Mouse (Mus musculus): ENCODE measurements around the gene Thnsl2. TPM values are rescaled to one million over a fixed set of nuclear protein-coding genes. Genes with fewer than 3 reads are reported as not detected.
A peak's percentile ranks its signal among the peaks of the same experiment; 100 is the strongest.

The Thnsl2 gene
- total RNA-seq (2018; cell fraction: chromatin; rRNA removed) = 1 to 10 TPM in 2 of 26 experiments, under 1 TPM in 7, not detected in 17; 0.40 to 2.8 (median 0.55) TPM
- under 1 TPM; 0.15 to 0.90 (median 0.44) TPM for total RNA-seq (2018; cell fraction: cytosol; rRNA removed)
- total RNA-seq (2018; cell fraction: nucleus; rRNA removed) = 1 to 10 TPM in 2 of 26 experiments, under 1 TPM in 9, not detected in 15; 0.26 to 1.1 (median 0.56) TPM
- polyA plus RNA-seq (2018) = 0.36 to 0.61 TPM (median 0.42 TPM) in 3 replicates

- peak within 1 kb of the TSS; percentile 46 for H3K4me3 ChIP-seq (ENCODE audit: inconsistent target)
- WGBS (ENCODE audit: missing documents) = 7% methylated on average over 32 of the region's 32 CpGs
- H3K27ac ChIP-seq = no peak within 1 kb of the TSS
- H3K79me2 ChIP-seq (ENCODE audit: inconsistent target) = no peaks in the 10 kb centered on the region
- no peaks in the 10 kb centered on the region for H3K36me3 ChIP-seq (ENCODE audit: inconsistent target)
Measured at GRCm38 (mm10) chr6:71143894-71144455, at the start of gene Thnsl2. Gene Thnsl2 (minus strand): TSS chr6:71144439.

- H3K36me3 ChIP-seq (ENCODE audit: inconsistent target) = no peaks in the 10 kb centered on the region
- no peak overlapping the region for H3K27ac ChIP-seq
- 87% methylated on average over 6 of the region's 6 CpGs for WGBS (ENCODE audit: missing documents)
- no peak overlapping the region for H3K4me3 ChIP-seq (ENCODE audit: inconsistent target)
- H3K79me2 ChIP-seq (ENCODE audit: inconsistent target) = no peaks in the 10 kb centered on the region
Measured at GRCm38 (mm10) chr6:71193151-71193740, 49.0 kb upstream of the Thnsl2 start.

GRCm38 (mm10) chr6:71190501-71190900 lies 46.3 kb upstream of the Thnsl2 start:
- no peaks in the 10 kb centered on the region for H3K79me2 ChIP-seq (ENCODE audit: inconsistent target)
- no peaks in the 10 kb centered on the region for H3K36me3 ChIP-seq (ENCODE audit: inconsistent target)
- H3K27ac ChIP-seq = no peak overlapping the region
- no peak overlapping the region for H3K4me3 ChIP-seq (ENCODE audit: inconsistent target)
- 95% methylated on average over 2 of the region's 2 CpGs for WGBS (ENCODE audit: missing documents)

- Histone ChIP-seq H3K4me3 (ENCODE audit: inconsistent target) (no peak overlapping the region), H3K27ac (no peak overlapping the region), H3K79me2 (ENCODE audit: inconsistent target) (no peaks in the 10 kb centered on the region), H3K36me3 (ENCODE audit: inconsistent target) (no peaks in the 10 kb centered on the region)
- whole genome bisulfite sequencing (ENCODE audit: missing documents) = 88% methylated on average over 1 of the region's 1 CpGs
Measured at GRCm38 (mm10) chr6:71189578-71189977, 45.3 kb upstream of the Thnsl2 start.

GRCm38 (mm10) chr6:71184941-71185604 lies 40.8 kb upstream of the Thnsl2 start:
- Histone ChIP-seq H3K36me3 (ENCODE audit: inconsistent target) (no peaks in the 10 kb centered on the region), H3K27ac (no peak overlapping the region), H3K79me2 (ENCODE audit: inconsistent target) (no peaks in the 10 kb centered on the region), H3K4me3 (ENCODE audit: inconsistent target) (no peak overlapping the region)
- WGBS (ENCODE audit: missing documents) = 90% methylated on average over 7 of the region's 7 CpGs

- no peak overlapping the region for H3K27ac ChIP-seq
- H3K36me3 ChIP-seq (ENCODE audit: inconsistent target) = no peaks in the 10 kb centered on the region
- H3K79me2 ChIP-seq (ENCODE audit: inconsistent target) = no peaks in the 10 kb centered on the region
- 100% methylated on average over 1 of the region's 1 CpGs for WGBS (ENCODE audit: missing documents)
- H3K4me3 ChIP-seq (ENCODE audit: inconsistent target) = no peak overlapping the region
Measured at GRCm38 (mm10) chr6:71180596-71180995, 36.4 kb upstream of the Thnsl2 start.

GRCm38 (mm10) chr6:71172812-71173580 lies 28.8 kb upstream of the Thnsl2 start:
- H3K4me3 ChIP-seq (ENCODE audit: inconsistent target) = no peak overlapping the region
- no peaks in the 10 kb centered on the region for H3K36me3 ChIP-seq (ENCODE audit: inconsistent target)
- no peak overlapping the region for H3K27ac ChIP-seq
- WGBS (ENCODE audit: missing documents) = 92% methylated on average over 10 of the region's 10 CpGs
- no peaks in the 10 kb centered on the region for H3K79me2 ChIP-seq (ENCODE audit: inconsistent target)

- Histone ChIP-seq H3K79me2 (ENCODE audit: inconsistent target) (no peaks in the 10 kb centered on the region), H3K36me3 (ENCODE audit: inconsistent target) (no peaks in the 10 kb centered on the region), H3K27ac (no peak overlapping the region), H3K4me3 (ENCODE audit: inconsistent target) (no peak overlapping the region)
- WGBS (ENCODE audit: missing documents) = 37% methylated on average over 6 of the region's 6 CpGs
Measured at GRCm38 (mm10) chr6:71166551-71167169, 22.4 kb upstream of the Thnsl2 start.

GRCm38 (mm10) chr6:71164394-71164793 lies 20.2 kb upstream of the Thnsl2 start:
- 42% methylated on average over 6 of the region's 6 CpGs for WGBS (ENCODE audit: missing documents)

GRCm38 (mm10) chr6:71162269-71162668 lies 18.0 kb upstream of the Thnsl2 start:
- Histone ChIP-seq H3K4me3 (ENCODE audit: inconsistent target) (no peak overlapping the region), H3K79me2 (ENCODE audit: inconsistent target) (no peaks in the 10 kb centered on the region), H3K27ac (no peak overlapping the region), H3K36me3 (ENCODE audit: inconsistent target) (no peaks in the 10 kb centered on the region)
- 87% methylated on average over 4 of the region's 4 CpGs for WGBS (ENCODE audit: missing documents)

More at GRCm38 (mm10) chr6:71164394-71164793, 20.2 kb upstream of the Thnsl2 start:
- Histone ChIP-seq H3K79me2 (ENCODE audit: inconsistent target) (no peaks in the 10 kb centered on the region), H3K36me3 (ENCODE audit: inconsistent target) (no peaks in the 10 kb centered on the region), H3K27ac (no peak overlapping the region), H3K4me3 (ENCODE audit: inconsistent target) (no peak overlapping the region)

GRCm38 (mm10) chr6:71161290-71161689 lies 17.1 kb upstream of the Thnsl2 start:
- Histone ChIP-seq H3K4me3 (ENCODE audit: inconsistent target) (no peak overlapping the region), H3K79me2 (ENCODE audit: inconsistent target) (no peaks in the 10 kb centered on the region), H3K36me3 (ENCODE audit: inconsistent target) (no peaks in the 10 kb centered on the region), H3K27ac (no peak overlapping the region)
- WGBS (ENCODE audit: missing documents) = 85% methylated on average over 7 of the region's 7 CpGs

GRCm38 (mm10) chr6:71156674-71157326 lies 12.6 kb upstream of the Thnsl2 start:
- Histone ChIP-seq H3K27ac (no peak overlapping the region), H3K36me3 (ENCODE audit: inconsistent target) (no peaks in the 10 kb centered on the region)
- WGBS (ENCODE audit: missing documents) = 89% methylated on average over 5 of the region's 5 CpGs

GRCm38 (mm10) chr6:71154861-71155260 lies 10.6 kb upstream of the Thnsl2 start:
- Histone ChIP-seq H3K4me3 (ENCODE audit: inconsistent target) (no peak overlapping the region), H3K79me2 (ENCODE audit: inconsistent target) (no peaks in the 10 kb centered on the region), H3K27ac (no peak overlapping the region), H3K36me3 (ENCODE audit: inconsistent target) (no peaks in the 10 kb centered on the region)
- WGBS (ENCODE audit: missing documents) = 94% methylated on average over 6 of the region's 6 CpGs

More at GRCm38 (mm10) chr6:71156674-71157326, 12.6 kb upstream of the Thnsl2 start:
- Histone ChIP-seq H3K79me2 (ENCODE audit: inconsistent target) (no peaks in the 10 kb centered on the region), H3K4me3 (ENCODE audit: inconsistent target) (no peak overlapping the region)

- H3K27ac ChIP-seq = no peak overlapping the region
Measured at GRCm38 (mm10) chr6:71153486-71153885, 9.2 kb upstream of the Thnsl2 start.

More at GRCm38 (mm10) chr6:71153486-71153885, 9.2 kb upstream of the Thnsl2 start:
- H3K79me2 ChIP-seq (ENCODE audit: inconsistent target) = no peaks in the 10 kb centered on the region
- no peak overlapping the region for H3K4me3 ChIP-seq (ENCODE audit: inconsistent target)
- 89% methylated on average over 4 of the region's 4 CpGs for WGBS (ENCODE audit: missing documents)
- H3K36me3 ChIP-seq (ENCODE audit: inconsistent target) = no peaks in the 10 kb centered on the region

Data from macrophage (primary cell).